Mouse (Mus musculus) heart, adult 8-10 months (tissue): ENCODE data around the gene Gm45234. TPM values are rescaled to one million over a fixed set of nuclear protein-coding genes. Genes with fewer than 3 reads are reported as not detected.
A peak's percentile ranks its signal among the peaks of the same experiment; 100 is the strongest.

Experiments
- DNase-seq: peaks from one replicate; pipeline ENCODE4 v3.0.0; 2022; ENCODE audit warnings: low spot score
- total RNA-seq, 4 experiments: library from RNA; stranded (reverse); gene quantifications; 2 replicates each; pipeline ENCODE4 v1.2.4; 2022

Gene Gm45234
- total RNA-seq, 4 experiments from 2014 or later, result 0.41 TPM; not detected in 3

- no peak for DNase-seq
Observed at GRCm38 (mm10) chr6:124767536-124767919, 11.7 kb upstream of the Gm45234 start.

GRCm38 (mm10) chr6:124765951-124766350 is 10.1 kb upstream of the Gm45234 start:
- no peak for DNase-seq

DNA sequence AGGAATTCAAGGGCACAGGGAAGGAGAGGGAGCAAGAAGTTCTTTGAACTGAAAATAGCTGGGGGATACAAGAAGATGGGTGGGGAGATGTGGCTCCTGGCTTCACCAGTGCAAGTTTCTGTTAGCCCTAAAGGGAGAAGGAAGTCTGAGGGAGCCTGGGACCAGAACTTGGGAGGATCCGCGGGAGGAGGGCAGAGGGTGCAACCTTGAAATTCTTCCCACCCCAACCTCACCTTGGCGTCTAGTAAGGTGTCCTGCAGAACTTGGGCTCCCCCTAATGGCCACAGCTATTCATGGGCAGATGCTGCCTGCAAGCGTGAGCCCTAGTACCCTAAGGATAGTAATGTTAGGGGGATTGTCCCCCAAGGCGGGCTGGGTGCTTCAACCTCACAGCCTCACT is 3.4 kb upstream of the Gm45234 start:
- peak; percentile 87 for DNase-seq

GRCm38 (mm10) chr6:124758849-124759232 is 3.0 kb upstream of the Gm45234 start:
- DNase-seq, result no peak

DNA sequence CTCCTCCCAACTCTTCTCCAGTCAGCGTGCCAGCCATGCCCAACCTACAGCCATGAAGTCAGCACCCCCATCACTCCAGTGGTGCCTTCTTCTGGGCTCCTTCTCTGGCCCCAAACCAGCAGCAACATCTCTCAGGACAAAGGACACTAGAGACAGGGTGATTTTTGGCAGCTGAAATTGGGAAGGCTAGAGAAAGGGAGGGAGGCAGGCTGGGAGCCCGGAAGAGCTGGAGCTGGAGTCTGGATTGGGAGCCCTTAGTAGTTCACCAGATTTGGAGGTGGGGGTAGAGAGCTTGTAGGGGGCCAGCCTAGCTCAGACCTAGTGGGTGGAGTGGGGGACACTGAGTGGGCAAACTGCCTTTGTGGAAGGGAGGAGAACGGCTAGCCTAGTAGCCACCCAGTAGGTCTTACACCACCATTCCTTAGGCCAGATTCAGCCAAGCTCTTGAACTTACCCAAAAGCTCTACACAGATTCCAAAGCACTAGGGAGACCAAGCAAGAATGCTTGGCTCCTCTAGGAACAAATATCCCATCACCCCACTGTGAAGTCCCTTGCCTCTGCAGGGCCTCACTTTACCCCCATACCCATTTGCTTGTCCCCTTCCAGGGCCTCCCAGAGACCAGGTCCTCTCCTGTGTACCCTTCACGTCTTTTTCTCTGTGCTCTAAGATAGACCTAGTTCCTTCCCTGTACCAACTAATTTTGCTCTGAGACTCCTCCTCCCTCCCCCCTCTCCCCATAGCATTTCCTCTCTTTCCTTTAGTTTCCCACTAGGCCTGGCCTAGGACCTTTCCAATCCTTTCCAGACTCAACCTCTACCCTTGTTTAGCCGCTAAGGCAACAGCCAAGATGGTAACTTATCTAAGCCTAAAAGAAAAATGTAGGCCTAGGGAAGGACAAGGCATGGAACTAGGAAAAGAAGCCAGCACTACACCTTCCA is 2.4 kb upstream of the Gm45234 start:
- peak; percentile 69 for DNase-seq

- DNase-seq, result no peak
Observed at GRCm38 (mm10) chr6:124757351-124757880, 1.6 kb upstream of the Gm45234 start.

GRCm38 (mm10) chr6:124756652-124757350 is 980 bp upstream of the Gm45234 start:
- peak; percentile 77 for DNase-seq

DNA sequence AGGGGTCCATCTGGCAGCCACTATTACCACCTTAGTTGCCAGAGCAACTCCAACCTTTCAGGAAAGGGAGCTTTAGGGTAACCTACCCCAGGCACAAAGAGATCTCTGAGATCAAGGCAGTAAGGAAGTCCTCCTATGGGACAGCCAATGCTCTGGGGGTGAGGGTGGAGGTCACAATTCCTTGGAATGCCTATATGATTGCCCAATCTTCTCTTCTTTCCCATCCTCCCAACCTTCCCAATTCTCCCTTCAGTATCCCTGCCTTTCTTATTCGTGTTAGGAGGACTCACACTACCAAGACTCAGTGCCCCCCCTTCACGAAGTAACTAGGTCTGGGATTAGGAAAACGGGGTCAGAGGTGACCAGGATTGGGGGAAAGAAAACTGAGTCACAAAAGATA is 515 bp downstream of the Gm45234 start:
- no peak for DNase-seq

DNA sequence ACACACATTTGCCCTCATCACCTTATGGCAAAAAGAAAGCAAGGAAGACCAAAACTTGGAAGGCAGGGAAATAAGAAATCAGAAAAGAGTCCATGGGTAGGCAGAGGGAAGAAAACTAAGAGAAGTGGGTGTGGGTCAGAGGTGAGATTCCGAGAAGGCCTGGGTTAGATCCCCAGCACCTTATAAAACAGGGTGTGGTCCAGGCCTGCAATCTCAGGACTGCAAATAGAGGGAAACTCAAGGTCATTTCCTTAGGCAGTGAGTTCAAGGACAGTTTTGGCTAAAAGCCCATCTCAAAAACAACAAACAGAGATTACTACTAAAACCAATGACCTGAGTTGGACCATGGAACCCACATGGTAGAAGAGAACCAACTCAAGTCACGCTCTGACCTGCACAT is 2.0 kb downstream of the Gm45234 start:
- DNase-seq, result no peak

- DNase-seq, result no peak
Observed at GRCm38 (mm10) chr6:124750405-124750804, 5.4 kb downstream of the Gm45234 start.

GRCm38 (mm10) chr6:124746654-124747632 is 8.9 kb downstream of the Gm45234 start:
- DNase-seq, result no peak

GRCm38 (mm10) chr6:124746296-124746605 is 9.6 kb downstream of the Gm45234 start:
- DNase-seq, result no peak

GRCm38 (mm10) chr6:124745490-124746295 is 10.1 kb downstream of the Gm45234 start:
- DNase-seq, result peak; percentile 90

- DNase-seq, result no peak
Observed at GRCm38 (mm10) chr6:124744755-124745321, 11.0 kb downstream of the Gm45234 start.

DNA sequence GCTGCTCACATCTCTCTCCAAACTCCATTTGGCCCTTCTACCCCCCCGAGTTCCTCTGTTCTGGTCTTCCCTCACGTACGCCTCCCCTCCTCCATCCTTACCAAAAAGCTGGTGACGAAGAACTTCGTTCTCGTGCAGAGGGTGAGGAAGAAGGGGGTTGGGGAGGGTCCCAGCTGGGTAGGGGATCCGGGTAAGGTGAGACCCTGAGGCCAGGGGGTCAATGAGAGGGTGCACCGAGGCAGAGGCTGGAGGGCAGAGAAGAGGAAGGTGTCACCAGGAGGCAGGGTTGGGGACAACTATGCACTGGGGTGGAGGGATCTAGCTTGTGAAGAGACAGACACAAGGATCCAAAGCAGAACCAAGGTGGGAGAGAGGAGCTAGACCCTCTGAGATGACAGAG is 12.2 kb downstream of the Gm45234 start:
- DNase-seq, result no peak

- DNase-seq, result no peak
Observed at GRCm38 (mm10) chr6:124742839-124743514, 12.8 kb downstream of the Gm45234 start.

DNA sequence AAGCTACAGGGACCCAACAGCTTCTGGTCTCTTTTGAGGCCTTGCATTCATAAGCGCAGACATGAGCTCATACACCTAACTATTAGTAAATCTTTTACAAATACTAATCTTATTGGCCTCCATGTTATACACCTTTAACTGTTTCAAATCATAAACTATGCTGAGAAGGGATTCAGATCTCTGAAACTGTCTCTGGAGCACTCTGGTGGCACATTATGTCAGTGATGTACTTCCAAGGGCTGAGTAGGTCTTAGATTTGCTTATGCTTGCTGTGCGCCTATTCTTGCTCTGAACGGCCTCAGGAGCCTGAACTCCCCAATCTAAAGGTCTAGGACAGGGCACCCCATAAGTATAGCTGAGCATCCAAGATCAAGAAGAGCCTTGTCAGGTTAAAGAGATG is 14.0 kb downstream of the Gm45234 start:
- no peak for DNase-seq

GRCm38 (mm10) chr6:124740888-124741761 is 14.7 kb downstream of the Gm45234 start, which contains the start of gene Grcc10:
Gene Grcc10, minus strand, starts transcription at chr6:124741374.
- peak; percentile 90 for DNase-seq
